Mouse (Mus musculus): ENCODE data around the gene Olfr1505.

Olfr1505 gene

GRCm38 (mm10) chr19:13913230-13913629, at the start of gene Olfr1505:
Olfr1505 (plus strand) TSS chr19:13913530.
- no peak for DNase-seq

GRCm38 (mm10) chr19:13897828-13898227, 15.5 kb upstream of the Olfr1505 start, which contains the start of gene Olfr1504:
Olfr1504 (minus strand) TSS chr19:13897928.
- no peak for DNase-seq
